Mouse (Mus musculus) gastrocnemius, postnatal 25 days (tissue): Measurements from ENCODE around the gene H2afv. TPM values are rescaled to one million over a fixed set of nuclear protein-coding genes. Genes with fewer than 3 reads are reported as not detected.
A peak's percentile ranks its signal among the peaks of the same experiment; 100 is the strongest.
"Not testable (repeated sequence)": the region's sequence is repeated elsewhere in the genome, so short reads cannot be mapped to it uniquely, and the experiment has no call there.

Experiments used
- DNase-seq: peaks from one replicate; pipeline ENCODE4 v3.0.0; 2022
- total RNA-seq, 2 experiments: library from RNA; stranded (reverse); gene quantifications; 1 replicate in 1 of 2; 2 replicates in 1 of 2; pipeline ENCODE4 v1.2.3; 2021

The H2afv gene
- total RNA-seq, 2 experiments from 2014 or later = 44.6 TPM

DNA sequence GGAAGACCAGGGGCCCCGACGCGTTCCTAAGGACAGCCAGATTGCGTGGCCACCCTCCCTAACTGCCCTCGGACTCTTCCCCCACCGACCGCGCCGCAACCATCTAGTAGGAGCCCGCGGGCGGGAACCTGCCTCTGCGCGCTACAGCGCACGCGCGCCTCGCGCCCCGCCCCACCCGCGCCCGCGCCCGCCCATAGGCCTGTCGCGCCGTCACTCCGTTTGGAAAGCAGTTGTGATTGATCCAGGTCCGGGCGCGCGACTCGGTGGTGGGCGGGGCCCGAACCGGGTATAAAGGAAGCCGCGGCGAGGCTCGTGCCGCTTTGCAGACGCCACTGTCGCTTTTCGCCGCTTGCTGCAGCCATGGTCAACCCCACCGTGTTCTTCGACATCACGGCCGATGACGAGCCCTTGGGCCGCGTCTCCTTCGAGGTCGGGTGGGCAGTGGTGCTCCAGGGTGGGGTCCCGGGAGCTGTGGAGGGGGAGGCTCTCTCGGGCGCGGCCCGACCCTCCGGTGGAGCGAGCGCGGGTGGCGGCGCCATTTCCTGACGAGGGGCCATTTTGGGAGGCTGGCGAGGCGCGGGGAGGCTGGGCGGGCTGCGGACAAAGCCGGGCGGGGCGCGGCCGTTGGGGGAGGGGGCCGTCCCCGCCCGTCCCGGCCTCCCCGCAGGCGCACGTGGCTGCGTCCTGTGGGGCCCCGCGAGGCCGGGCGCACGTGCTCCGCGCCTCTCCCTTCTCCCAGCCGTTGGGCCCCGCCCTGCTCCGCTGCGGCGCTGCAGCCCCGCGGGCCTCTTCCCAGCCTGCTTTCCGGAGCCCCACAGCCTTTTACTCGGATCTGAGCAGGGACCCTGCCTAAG, 28.5 kb downstream of the H2afv start:
- peak; percentile 98 for DNase-seq

DNA sequence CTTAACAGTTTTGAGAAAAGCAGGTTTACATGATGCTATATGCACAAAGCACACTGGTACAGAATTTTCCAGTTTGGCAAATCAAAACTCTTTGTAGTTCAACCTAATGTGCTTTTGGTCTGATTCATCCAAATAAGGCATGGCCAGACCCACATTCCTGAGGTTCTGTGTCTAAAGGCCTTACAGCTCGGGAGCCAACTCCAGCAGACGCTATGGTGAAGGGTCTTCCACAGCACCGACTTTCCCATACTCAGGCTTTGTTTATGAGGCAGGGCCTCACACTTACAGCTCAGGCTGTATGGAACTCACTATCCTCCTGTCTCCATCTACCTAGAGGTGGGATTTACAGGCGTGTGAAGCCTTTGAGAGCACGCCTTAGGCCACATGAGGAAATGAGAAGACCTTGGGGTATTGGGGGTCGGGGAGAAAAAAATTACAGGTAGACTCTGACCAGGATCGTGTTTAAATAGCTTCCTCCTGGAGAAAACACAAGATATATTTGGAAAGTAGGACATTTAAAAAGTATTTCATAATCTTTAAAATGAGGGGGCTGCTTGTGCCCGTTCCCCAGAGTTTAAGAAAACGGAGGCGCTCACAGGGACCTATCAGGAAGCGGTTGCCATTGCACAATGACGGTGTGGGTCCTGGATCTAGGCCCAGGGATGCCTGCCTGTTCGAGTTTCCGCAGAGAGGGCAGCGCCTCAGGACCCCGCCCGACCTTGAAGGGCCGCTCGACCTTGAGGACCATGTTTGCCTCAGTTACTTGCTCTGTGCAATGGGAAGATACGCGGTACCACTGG, 29.3 kb downstream of the H2afv start, which contains the start of gene Ppia:
Gene Ppia, plus strand, starts transcription at position 693 of the 800 bp plus-strand sequence.
- DNase-seq = no peak

DNA sequence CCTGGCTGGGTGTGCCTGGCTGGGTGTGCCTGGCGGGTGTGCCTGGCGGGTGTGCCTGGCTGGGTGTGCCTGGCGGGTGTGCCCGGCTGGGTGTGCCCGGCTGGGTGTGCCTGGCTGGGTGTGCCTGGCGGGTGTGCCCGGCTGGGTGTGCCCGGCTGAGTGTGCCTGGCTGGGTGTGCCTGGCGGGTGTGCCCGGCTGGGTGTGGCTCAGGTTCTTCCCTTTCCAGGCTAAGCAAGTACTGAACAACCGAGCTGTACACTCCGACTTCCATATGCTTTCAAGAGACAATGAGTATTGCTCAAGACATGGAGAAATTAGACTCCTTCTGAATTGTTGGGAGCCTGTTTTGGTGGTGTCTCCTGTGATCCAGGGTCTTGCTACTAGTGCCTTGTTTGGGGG, 31.0 kb downstream of the H2afv start:
- DNase-seq = no peak

DNA sequence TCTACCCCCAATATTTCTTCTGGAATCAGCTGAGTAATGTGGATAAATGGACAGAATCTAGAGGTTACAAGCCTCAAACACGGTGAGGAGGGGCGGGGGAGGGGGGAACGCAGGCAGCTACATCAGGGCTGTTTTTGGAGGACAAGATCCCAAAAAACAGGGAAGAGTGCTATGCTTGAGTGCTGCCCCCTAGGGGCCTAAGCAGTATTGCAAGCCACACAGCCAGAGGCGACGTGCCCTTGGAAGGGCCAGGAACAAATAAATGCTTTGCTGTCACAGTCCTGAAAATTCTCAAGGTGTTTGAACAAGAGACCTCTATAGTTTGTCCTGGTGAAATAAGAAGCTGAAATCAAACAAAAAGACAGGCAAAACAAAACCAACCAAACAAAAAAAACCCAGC, 32.6 kb downstream of the H2afv start:
- DNase-seq = peak; percentile 67

DNA sequence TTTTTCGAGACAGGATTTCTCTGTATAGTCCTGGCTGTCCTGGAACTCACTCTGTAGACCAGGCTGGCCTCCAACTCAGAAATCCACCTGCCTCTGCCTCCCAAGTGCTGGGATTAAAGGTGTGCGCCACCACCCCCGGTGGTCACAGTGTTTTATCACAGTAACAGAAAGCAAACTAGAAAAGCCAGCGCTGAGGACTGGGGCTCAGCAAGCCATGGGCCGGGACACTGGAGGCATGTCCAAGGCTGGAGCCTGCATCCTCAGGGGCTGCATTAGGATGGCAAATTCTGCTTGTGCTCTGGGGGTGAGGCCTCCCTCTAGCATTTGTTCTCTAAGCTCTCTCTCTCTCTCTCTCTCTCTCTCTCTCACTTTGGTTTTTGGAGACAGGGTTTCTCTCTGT, 33.5 kb downstream of the H2afv start:
- DNase-seq = not testable (repeated sequence)

DNA sequence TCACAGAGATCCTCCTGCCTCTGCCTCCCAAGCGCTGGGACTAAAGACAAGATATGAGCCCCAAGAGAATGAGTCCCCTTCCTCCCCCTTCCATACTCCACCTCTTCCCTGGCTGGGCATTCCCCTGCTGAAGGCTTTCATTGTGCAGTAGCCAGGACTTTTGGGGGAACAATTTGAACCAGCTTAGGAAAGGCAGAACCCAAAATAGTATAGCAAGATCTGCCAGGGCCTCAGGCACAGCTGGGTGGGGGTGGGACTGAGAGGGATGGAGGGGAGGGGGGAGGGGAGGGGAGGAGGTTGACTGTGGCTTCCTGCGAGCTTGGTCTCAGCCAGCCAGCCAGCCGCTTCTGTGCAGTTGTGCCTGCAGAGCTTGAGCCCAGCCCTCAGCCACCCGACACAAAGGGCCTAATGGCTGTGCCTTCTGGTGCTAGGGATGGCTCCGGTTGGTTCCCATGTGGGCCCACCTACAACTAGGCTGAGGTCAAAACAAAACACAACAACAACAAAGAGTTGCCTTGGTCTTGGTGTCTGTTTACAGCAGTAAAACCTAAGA, 34.1 kb downstream of the H2afv start:
- DNase-seq = peak; percentile 30

DNA sequence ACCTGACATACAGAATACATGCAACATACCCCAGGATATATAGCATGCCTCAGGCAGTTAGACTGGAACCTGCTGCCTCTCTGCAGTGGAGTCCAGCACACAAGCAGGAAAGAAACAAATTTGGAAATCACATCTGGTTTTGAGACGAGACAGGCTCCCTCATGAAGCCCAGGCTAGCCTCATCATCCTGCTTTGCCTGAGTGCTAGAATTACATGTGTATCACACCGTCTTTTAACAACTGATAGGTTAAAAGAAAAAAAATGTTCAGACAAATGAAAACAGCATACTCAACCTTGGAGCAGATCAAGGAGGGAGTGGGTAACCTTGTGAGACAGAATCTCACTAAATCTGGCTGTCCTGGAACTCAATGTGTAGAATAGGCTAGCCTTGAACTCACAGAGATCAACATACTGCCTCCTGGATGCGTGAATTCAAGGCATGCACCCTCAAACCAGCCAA, 37.1 kb downstream of the H2afv start:
- DNase-seq = no peak

DNA sequence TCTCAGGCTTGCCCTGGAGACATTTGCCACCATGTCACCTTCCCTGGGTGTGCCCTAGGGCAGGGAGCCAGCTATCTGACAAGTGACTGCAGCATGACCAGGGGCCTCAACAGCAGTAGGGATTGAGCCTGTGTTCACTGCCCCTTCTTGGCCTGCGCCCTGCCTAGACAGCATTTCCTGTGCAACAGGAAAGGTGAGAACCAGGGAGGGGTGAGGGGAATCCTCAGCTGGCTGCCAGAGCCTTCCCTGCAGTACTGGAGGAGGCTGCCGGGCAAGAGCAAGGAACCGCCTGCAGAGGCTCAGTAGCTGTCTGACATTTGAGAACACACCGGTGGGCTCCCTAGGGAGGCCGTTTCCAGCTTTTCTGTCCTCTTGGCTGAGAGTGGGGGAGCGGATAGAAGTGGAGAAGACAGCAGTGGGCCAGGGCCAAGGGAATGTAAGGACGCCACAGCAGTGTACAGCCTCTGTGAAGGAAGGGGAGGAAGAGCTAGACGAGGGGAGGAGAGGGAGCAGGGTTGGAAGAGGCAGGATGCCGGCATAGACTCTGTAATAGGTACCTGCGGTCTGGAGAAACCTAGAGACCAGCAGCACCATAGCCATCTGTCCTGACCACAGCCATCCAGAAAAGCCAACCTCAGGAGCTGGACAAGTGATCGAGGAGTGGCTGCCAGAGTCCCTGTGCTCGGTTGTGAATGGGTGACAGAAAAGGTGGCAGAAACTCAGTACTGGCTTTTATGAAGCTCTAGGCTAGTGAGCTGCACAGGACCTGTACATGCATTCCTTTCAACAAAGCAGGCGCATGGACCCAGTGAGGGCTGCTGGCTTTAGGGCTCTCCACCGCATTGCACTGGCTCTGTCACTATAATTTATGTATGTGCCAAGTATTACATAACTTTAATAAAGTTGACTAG, 37.7 kb downstream of the H2afv start:
- peak; percentile 89 for DNase-seq

DNA sequence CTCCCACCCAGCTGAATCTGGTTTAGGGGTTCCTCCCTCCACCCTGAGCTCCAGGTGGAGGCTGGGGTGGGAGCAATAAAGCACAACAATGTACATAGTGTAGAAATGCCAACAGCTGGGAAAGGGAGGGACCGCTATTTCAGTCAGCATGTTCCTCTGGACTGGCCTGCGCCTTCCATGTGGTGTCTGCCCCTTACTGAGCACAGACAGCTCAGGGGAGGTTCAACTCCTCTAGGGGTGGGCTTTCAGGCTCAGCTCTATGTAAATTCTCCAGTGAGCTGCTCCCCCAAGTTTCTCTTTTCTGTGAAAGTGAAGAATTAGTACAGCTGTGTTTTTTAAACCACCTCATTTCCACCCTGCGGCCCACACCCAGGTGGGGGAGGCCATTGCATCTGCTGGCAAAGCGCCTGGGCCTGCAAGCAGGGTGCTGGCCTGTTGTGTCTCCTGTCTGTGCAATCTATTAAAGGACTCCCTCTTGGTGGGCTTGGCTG, 38.6 kb downstream of the H2afv start:
- DNase-seq = peak; percentile 44

DNA sequence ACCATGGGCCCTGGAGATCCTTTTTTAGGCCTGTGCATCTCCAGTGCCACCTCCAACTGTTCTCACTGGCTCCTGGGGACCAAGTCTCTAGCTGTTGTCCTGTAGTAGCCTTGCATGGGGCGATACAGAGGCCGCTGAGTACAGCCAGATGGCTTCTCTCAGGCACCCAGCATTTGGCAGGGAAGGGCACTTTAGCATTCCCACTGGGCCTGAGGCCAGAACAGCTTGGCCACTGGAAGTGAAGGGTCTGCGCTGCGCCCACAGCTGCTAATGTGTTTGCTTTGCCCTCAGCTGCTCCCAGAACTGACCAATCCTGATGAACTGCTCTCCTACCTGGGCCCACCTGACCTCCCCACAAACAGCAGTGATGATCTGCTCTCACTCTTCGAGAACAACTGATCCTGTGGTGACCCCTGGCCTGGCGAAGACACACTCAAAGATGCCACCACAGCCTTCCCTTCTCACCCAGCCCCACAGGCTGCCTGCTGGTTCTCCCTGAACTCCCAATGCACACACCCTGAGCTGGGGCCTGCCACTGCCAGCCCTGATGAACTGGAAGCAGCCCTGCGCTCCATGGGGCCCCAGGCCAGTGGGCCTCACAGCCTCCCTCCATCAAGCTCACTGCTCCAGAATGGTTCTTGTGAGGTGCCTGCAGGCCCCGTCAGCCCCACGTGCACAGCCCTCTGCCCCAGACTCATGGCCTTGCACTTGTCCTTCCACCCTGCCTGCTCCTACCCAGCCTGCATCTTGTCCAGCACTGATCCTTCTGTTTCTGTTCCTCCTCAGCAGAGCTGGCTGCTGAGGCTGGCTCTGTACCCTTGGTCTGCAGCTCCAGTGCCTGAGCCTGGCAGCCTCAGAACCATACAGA, 39.3 kb downstream of the H2afv start:
- DNase-seq = peak; percentile 32

DNA sequence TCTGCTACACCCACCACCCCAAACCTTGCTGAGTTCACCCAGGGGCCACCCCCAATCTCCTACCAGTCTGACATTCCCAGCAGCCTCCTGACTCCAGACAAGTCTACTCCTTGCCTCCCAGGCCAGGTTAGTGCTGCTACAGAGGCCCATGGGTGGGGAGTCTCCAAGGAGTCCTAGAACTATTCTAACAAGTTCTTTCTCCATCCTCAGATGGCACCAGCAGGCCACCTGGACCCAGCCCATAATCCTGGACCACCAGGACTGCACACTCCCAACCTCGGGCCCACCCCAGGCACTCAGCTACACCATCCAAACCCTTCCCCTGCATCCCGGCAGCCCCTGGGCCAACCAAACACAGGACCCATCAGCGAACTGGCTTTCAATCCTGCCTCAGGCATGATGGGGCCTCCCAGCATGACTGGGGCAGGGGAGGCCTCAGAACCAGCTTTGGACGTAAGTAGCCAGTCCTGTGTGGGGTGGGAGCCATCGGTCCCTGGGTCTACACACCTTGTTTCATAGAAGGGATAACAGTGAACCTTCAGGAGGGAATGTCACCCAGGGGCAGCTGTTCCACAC, 40.3 kb downstream of the H2afv start:
- DNase-seq = no peak

DNA sequence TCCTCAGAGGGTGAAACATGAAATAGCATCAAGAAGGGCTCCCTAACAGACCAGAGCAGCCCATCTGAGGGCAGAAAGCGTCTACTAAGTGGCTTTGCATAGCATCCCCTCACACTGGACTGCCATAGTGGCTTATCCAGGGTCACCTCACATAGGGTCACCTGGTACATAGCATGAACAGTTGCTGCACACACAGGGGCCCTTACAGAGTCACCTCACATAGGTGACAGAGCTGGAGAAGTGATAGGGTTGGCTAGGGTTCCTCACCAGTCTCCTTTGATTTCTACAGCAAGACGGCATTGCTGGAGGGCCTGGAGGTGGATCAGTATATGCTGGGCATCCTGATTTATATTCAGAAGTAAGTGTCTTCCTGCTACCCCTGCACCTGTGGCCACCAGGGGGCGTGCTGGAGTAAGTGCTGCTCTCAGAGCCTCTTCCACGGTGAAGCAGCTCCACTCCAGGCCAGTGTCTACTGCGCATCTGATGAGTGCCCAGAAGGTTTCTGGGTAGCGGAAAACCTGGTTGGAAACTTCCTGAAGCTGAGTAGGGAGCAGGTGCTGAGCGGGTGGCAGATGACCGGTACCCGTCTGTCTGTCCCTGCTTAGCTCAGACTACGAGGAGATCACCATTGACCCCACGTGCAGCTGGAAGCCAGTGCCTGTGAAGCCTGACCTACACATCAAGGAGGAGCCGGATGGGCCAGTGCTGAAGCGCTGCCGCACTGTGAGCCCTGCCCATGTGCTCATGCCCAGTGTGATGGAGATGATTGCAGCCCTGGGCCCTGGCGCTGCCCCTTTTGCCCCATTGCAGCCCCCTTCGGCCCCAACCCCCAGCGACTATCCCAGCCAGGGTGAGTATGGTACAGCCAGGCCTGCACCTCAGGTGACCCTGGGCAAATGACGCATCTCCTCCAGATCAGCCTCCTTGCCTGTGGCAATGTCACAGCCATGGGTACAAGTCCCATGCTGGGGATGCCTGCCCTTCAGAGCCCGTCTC, 41.4 kb downstream of the H2afv start:
- peak; percentile 66 for DNase-seq

DNA sequence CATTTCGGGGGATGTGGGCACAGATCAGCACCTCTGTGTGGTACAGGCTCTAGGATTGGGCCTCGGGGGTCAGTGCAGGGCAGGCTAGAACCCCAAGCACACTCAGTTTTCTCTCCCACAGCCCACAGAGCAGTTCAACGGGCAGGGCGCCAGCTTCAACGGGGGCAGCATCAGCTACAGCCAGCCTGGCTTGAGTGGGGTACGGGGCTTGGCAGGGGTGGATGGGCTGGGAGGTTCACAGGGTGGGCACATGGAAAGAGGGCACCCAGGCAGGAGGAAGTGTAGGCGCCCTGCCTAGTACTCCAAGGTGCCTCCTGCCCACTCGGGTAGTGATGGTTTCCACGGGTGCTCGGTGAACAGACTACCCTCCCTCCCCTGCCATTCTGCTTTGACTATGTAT, 46.1 kb downstream of the H2afv start:
- no peak for DNase-seq

DNA sequence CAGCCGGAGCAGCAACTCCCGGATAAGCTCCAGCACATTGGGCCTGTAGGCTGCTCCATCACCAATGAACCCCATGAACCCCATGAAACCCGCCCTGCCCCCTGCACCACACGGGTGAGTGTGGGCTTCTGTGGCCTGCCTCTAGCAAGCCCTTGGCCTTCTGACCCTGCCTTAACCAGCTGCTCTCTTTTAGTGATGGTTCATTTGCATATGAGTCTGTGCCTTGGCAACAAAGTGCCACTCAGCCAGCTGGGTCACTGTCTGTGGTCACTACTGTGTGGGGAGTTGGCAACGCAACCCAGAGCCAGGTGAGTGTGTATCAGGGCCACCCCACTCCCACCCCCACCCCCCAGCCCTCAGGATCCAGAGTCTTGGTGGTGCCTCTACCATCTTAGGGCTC, 48.7 kb downstream of the H2afv start:
- no peak for DNase-seq

DNA sequence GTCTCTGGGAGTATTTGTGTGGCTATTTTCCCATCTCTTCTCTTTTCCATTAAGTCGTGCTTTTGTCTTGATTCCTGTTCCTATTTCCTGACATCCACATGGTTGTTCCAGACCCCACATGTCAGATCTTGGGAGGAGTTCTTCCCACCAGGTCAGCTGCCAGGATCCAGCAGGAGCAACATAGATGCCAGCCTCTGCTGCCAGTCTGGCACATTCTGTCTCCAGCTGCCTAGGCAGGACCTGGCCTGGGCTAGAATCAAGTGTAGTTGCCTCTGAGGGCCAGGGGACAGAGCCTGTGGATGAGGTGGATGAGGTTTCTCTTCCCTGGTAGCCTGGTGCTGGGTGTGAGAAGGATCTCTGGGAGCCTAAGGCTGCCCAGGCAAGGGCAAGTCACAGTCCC, 50.4 kb downstream of the H2afv start:
- peak; percentile 58 for DNase-seq

DNA sequence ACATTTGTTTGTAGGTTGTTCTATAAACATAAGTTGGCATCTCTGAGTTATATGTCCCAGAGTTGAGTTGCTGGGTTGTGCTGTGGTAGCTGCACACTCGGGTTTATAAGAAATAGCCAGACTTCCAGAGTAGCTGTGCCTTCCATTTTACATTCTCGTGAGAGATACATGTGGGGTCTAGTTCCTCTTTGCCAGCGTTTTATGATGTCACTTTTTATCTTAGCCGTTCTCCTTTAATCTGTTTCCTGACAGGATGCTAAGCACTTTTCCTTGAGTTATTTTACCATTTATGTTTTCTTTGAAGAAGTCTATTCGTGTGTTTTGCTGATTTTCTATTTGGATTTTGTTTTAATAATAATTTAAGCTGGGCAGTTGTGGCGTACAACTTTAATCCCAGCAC, 51.4 kb downstream of the H2afv start:
- no peak for DNase-seq

DNA sequence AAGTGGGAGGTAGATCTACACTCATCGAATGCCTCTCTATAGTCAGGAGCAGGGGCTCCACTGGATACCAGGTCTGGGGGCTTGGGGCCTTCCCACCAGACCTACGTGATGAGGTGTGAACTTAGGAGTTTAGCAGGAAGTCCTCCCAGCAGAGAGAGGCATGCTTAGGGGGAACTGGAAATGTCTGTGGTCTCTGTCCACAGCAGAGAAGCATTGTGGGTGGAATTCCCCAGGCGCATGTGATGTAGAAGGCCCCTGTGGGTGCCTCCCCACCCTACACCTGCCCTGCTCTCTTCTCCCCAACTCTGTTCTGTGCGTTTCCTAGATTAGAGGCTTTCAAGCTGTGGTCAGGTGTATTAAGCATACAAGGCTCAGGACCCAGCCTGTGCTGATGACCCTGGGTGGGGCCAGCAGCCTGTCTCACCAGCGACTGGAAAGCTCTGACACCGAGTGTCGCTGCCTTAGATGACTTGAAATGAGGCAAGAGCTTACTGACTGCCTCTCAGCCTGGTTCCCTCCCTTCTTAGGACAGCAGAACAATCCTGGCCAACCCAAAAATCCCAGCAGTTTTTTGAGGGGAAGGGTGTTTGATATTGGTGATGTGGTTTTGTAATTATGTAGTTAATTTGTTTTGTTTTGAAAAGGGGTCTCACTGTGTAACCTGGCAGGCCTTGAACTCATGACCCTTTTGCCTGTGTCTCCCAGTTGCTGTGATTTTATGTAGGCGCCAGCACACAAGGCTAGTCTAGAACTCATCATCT, 52.5 kb downstream of the H2afv start:
- DNase-seq = no peak

DNA sequence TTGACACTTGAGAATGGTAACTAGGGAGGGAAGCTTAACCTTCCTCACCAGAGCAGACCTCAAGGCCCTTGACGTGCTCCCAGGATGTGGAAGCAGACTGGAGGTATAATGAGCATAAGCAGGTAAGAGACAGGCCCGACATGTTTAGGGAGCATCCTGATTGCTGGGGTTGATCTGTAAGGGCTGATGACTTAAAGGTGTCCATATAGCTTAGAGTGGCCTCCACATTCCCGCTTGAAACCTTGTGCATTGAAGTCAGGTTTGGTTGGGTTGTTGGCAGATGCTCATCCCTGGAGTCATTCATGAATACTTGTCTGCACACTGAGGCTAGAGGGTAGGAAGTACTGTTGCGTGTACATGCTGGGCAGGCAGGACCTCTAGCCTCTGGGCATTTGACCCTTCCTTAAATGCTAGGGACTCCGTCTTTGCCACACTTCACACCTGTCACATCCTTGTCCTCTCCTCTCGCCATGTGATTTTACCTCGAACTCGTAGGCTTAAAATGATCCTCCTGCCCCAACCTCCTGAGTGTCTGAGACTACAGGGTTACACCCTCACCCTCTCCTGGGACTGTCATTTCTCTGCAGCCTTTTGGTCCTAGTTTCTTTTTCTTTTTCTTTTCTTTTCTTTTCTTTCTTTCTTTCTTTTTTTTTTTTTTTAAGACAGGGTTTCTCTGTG, 53.7 kb downstream of the H2afv start:
- DNase-seq = no peak
